Mouse (Mus musculus): ENCODE data around the gene Olfr8. TPM values are rescaled to one million over a fixed set of nuclear protein-coding genes. Genes with fewer than 3 reads are reported as not detected.
"Not testable (repeated sequence)": the region's sequence is repeated elsewhere in the genome, so short reads cannot be mapped to it uniquely, and the experiment has no call there.

Olfr8 gene
- polyA plus RNA-seq (2014; fragmentation: Nextera tagmentation; extraction: Ambion mirVana): not detected in 2 replicates

GRCm38 (mm10) chr10:78950336-78950735 is at the start of gene Olfr8:
Gene Olfr8, plus strand, starts transcription at chr10:78950636.
- not testable (repeated sequence) for H3K36me3 ChIP-seq (ENCODE audit: insufficient read depth); H3K4me3 ChIP-seq (ENCODE audit: low read depth, low read length); H3K27ac ChIP-seq (ENCODE audit: low read depth); ATAC-seq (ENCODE audit: insufficient read depth); H3K4me1 ChIP-seq (ENCODE audit: insufficient read depth); H3K9ac ChIP-seq; DNase-seq; H3K9me3 ChIP-seq (ENCODE audit: low read depth, low read length); H3K4me2 ChIP-seq; H3K27me3 ChIP-seq (ENCODE audit: insufficient read depth, low read length)
- 79% methylated on average over 1 of the region's 1 CpGs for WGBS

- not testable (repeated sequence) for DNase-seq; H3K4me1 ChIP-seq (ENCODE audit: insufficient read depth); H3K4me3 ChIP-seq (ENCODE audit: low read depth, low read length); H3K36me3 ChIP-seq (ENCODE audit: insufficient read depth); H3K27ac ChIP-seq (ENCODE audit: low read depth); H3K9ac ChIP-seq; H3K9me3 ChIP-seq (ENCODE audit: low read depth, low read length); H3K4me2 ChIP-seq; ATAC-seq (ENCODE audit: insufficient read depth); H3K27me3 ChIP-seq (ENCODE audit: insufficient read depth, low read length)
- 75% methylated on average over 1 of the region's 1 CpGs for WGBS
Observed at GRCm38 (mm10) chr10:78912871-78913270, 37.6 kb upstream of the Olfr8 start, which contains the start of gene Olfr1354. Gene Olfr1354, plus strand, starts transcription at chr10:78913171.

GRCm38 (mm10) chr10:78963009-78963408 is 12.6 kb downstream of the Olfr8 start, which contains the start of gene Olfr1353:
Gene Olfr1353, plus strand, starts transcription at chr10:78963309.
- not testable (repeated sequence) for H3K4me1 ChIP-seq (ENCODE audit: insufficient read depth); H3K9me3 ChIP-seq (ENCODE audit: low read depth, low read length); H3K27ac ChIP-seq (ENCODE audit: low read depth); H3K27me3 ChIP-seq (ENCODE audit: insufficient read depth, low read length); DNase-seq; H3K9ac ChIP-seq; H3K4me2 ChIP-seq; H3K4me3 ChIP-seq (ENCODE audit: low read depth, low read length); ATAC-seq (ENCODE audit: insufficient read depth); H3K36me3 ChIP-seq (ENCODE audit: insufficient read depth)

- no peak for TF ChIP-seq CTCF (IDR thresholded peaks at IDR 0.05; ENCODE audit: low read depth)
- H3K4me2 ChIP-seq: no peak within 1 kb of the TSS
- no peak within 1 kb of the TSS for H3K27ac ChIP-seq (ENCODE audit: low read depth)
- DNase-seq: no peak
- no peaks in the 10 kb centered on the region for H3K36me3 ChIP-seq (ENCODE audit: insufficient read depth)
- ATAC-seq (ENCODE audit: insufficient read depth): no peak
- H3K9ac ChIP-seq: no peak within 1 kb of the TSS
- H3K9me3 ChIP-seq (ENCODE audit: low read depth, low read length): no peaks in the 10 kb centered on the region
- H3K4me3 ChIP-seq (ENCODE audit: low read depth, low read length): no peak within 1 kb of the TSS
- H3K4me1 ChIP-seq (ENCODE audit: insufficient read depth): no peaks in the 10 kb centered on the region
- H3K27me3 ChIP-seq (ENCODE audit: insufficient read depth, low read length): no peaks in the 10 kb centered on the region
Observed at GRCm38 (mm10) chr10:78980750-78981149, 30.3 kb downstream of the Olfr8 start, which contains the start of gene Olfr1352. Gene Olfr1352, plus strand, starts transcription at chr10:78981050.

Other genes with a start within 250 kb of the Olfr8 start
- gene Casp14, start 232.3 kb upstream of the Olfr8 start, polyA plus RNA-seq (2014; fragmentation: Nextera tagmentation; extraction: Ambion mirVana): not detected in 2 replicates
- 0.18 and 0.21 TPM in 2 replicates for gene Ccdc105, start 197.6 kb upstream of the Olfr8 start, polyA plus RNA-seq (2014; fragmentation: Nextera tagmentation; extraction: Ambion mirVana)
- 0.77 and 1.1 TPM in 2 replicates for gene Slc1a6, start 170.1 kb upstream of the Olfr8 start, polyA plus RNA-seq (2014; fragmentation: Nextera tagmentation; extraction: Ambion mirVana)
- gene Olfr1356, start 98.5 kb upstream of the Olfr8 start, polyA plus RNA-seq (2014; fragmentation: Nextera tagmentation; extraction: Ambion mirVana): not detected in 2 replicates
- 0.07 TPM in 1 of 2 replicates, not detected in the other for gene Olfr1355, start 75.1 kb upstream of the Olfr8 start, polyA plus RNA-seq (2014; fragmentation: Nextera tagmentation; extraction: Ambion mirVana)
- gene Olfr1354, start 37.5 kb upstream of the Olfr8 start, polyA plus RNA-seq (2014; fragmentation: Nextera tagmentation; extraction: Ambion mirVana): not detected in 2 replicates
- gene Olfr1353, start 12.7 kb downstream of the Olfr8 start, polyA plus RNA-seq (2014; fragmentation: Nextera tagmentation; extraction: Ambion mirVana): not detected in 2 replicates
- gene Olfr1352, start 30.4 kb downstream of the Olfr8 start, polyA plus RNA-seq (2014; fragmentation: Nextera tagmentation; extraction: Ambion mirVana): not detected in 2 replicates
- not detected in 2 replicates for gene Olfr1351, start 61.8 kb downstream of the Olfr8 start, polyA plus RNA-seq (2014; fragmentation: Nextera tagmentation; extraction: Ambion mirVana)
- 0.11 and 0.20 TPM in 2 replicates for gene Olfr57, start 78.1 kb downstream of the Olfr8 start, polyA plus RNA-seq (2014; fragmentation: Nextera tagmentation; extraction: Ambion mirVana)
- 30.9 and 33.9 TPM in 2 replicates for gene 2610008E11Rik, start 147.0 kb downstream of the Olfr8 start, polyA plus RNA-seq (2014; fragmentation: Nextera tagmentation; extraction: Ambion mirVana)
- not detected in 2 replicates for gene Vmn2r80, start 198.1 kb downstream of the Olfr8 start, polyA plus RNA-seq (2014; fragmentation: Nextera tagmentation; extraction: Ambion mirVana)

Data from lung, embryonic 14.5 days (tissue).